Mouse (Mus musculus) thymus, postnatal 4 days (tissue): ENCODE measurements around the gene Gm28168.
"Not testable (repeated sequence)": the region's sequence is repeated elsewhere in the genome, so short reads cannot be mapped to it uniquely, and the experiment has no call there.

Experiments
- DNase-seq: peaks from one replicate; pipeline ENCODE4 v3.0.0; 2021

The Gm28168 gene

GRCm38 (mm10) chr1:117927715-117928114 lies at the start of gene Gm28168:
TSS of gene Gm28168 (plus strand) at chr1:117928015.
- not testable (repeated sequence) for DNase-seq

- no peak for DNase-seq
These were observed 37.8 kb downstream of the Gm28168 start, which contains the start of gene Gm7145 for GRCm38 (mm10) chr1:117965639-117966038. TSS of gene Gm7145 (plus strand) at chr1:117965939.
